Mouse (Mus musculus): Measurements from ENCODE around the gene Lamtor2. TPM values are rescaled to one million over a fixed set of nuclear protein-coding genes. Genes with fewer than 3 reads are reported as not detected.
"Not testable (repeated sequence)": the region's sequence is repeated elsewhere in the genome, so short reads cannot be mapped to it uniquely, and the experiment has no call there.

Lamtor2 gene
- polyA plus RNA-seq, 1 experiment from 2014 or later = 188 TPM

DNA sequence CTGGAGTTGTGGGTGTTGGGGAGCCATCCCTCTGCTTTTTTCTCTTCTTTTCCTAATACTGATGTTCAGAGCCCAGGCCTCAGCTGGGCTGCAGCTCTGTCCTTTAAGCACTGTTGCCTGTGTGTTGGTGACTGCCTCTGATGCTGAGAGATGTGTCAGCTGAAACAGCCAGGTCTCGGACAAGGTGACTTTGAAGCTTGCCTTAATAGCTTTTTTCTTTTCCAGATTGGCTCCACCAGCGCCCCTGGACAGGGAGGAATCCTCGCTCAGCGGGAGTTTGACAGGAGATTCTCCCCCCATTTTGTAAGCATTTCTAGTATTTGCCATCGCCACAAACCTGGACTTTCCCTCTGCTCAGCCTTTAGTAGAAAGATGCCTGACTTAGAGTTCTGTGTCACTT, 33.8 kb upstream of the Lamtor2 start:
- H3K4me3 ChIP-seq (replicated peaks; ENCODE audit: low read length) = no peak overlapping the region
- H3K9me3 ChIP-seq (replicated peaks; ENCODE audit: control insufficient read depth, low read length) = no peaks in the 10 kb centered on the region
- H3K27ac ChIP-seq (ENCODE audit: low read length) = no peak overlapping the region
- 93% methylated on average over 5 of the region's 5 CpGs for WGBS
- no peaks in the 10 kb centered on the region for H3K27me3 ChIP-seq (ENCODE audit: control insufficient read depth, insufficient read depth, low read length)
- no peaks in the 10 kb centered on the region; the same call in 1 of the 2 replicates for H3K4me1 ChIP-seq (ENCODE audit: control insufficient read depth, insufficient read depth, low read length)
- no peak overlapping the region for H3K9ac ChIP-seq (ENCODE audit: low read length)
- ATAC-seq (ENCODE audit: insufficient read depth, low FRiP score) = no peak
- peaks cover 17% of the 10 kb centered on the region; the same call in 1 of the 2 replicates for H3K36me3 ChIP-seq (ENCODE audit: control insufficient read depth, insufficient read depth, low read length)
- H3K4me2 ChIP-seq (ENCODE audit: low read depth, low read length) = no peak overlapping the region

DNA sequence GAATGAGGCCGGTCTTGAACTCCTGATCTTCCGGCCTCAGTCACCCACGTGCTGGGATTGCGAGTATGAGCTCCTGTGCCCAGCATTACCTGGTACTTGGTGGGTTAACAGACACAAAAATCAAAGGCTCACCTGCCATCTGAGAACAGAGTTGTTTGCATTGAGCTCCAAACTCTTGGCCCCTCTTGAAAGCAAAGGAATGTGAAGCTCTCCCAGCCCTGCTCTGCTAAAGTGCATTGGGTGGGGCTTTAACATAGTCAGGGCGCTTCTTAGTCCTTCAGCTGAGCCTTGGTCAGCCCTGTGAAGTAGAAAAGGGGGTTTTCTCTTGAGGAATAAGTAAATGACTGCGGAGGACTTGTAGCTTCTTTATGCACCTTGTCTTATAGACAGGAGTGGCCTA, 32.9 kb upstream of the Lamtor2 start:
- Histone ChIP-seq H3K4me1 (ENCODE audit: control insufficient read depth, insufficient read depth, low read length) (peaks cover 4% of the 10 kb centered on the region), H3K9me3 (replicated peaks; ENCODE audit: control insufficient read depth, low read length) (no peaks in the 10 kb centered on the region), H3K4me3 (replicated peaks; ENCODE audit: low read length) (no peak overlapping the region), H3K4me2 (ENCODE audit: low read depth, low read length) (no peak overlapping the region), H3K27me3 (ENCODE audit: control insufficient read depth, insufficient read depth, low read length) (no peaks in the 10 kb centered on the region), H3K36me3 (ENCODE audit: control insufficient read depth, insufficient read depth, low read length) (peaks cover 20% of the 10 kb centered on the region; the same call in 1 of the 2 replicates), H3K9ac (ENCODE audit: low read length) (no peak overlapping the region), H3K27ac (ENCODE audit: low read length) (no peak overlapping the region)
- ATAC-seq (ENCODE audit: insufficient read depth, low FRiP score) = no peak
- WGBS = 84% methylated on average over 6 of the region's 6 CpGs

DNA sequence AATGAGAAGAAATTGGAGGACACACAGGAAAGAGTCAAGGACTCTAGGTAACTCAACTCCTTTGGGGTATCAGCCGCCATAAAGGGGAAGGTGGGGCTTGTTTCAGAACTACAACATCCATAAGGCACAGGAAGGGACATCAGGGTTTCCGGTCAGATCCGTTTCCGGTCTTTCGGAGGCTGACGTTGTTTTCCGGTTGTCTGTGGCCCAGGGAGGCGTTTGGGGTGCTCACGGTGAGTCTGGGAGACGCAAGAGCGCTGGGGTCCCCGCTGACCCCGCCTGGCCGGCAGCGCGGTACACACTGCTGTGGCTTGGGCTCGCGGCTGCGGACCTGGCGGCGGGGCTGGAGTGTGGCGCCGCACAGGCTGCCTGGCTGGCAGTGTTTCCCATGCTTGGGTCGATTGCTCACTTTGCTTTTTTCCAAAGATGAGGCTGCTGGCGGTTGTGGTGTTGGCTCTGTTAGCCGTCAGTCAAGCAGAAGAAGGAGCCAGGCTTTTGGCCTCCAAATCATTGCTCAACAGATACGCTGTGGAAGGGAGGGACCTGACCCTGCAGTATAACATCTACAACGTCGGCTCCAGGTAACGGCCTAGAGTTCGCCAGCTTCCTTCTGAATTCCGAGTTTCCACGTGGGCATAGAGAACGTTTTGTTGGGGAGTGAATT, 26.7 kb upstream of the Lamtor2 start:
- H3K36me3 ChIP-seq (ENCODE audit: control insufficient read depth, insufficient read depth, low read length) = peaks cover 11% of the 10 kb centered on the region; the same call in 1 of the 2 replicates
- H3K4me1 ChIP-seq (ENCODE audit: control insufficient read depth, insufficient read depth, low read length) = peaks cover 16% of the 10 kb centered on the region
- ATAC-seq (ENCODE audit: insufficient read depth, low FRiP score) = peak; percentile 89
- H3K9me3 ChIP-seq (replicated peaks; ENCODE audit: control insufficient read depth, low read length) = no peaks in the 10 kb centered on the region
- peak overlapping the region; percentile 90 for H3K4me2 ChIP-seq (ENCODE audit: low read depth, low read length)
- peak overlapping the region; percentile 68 for H3K27ac ChIP-seq (ENCODE audit: low read length)
- under 1% methylated on average over 34 of the region's 34 CpGs for WGBS
- peak overlapping the region; percentile 99 for H3K4me3 ChIP-seq (replicated peaks; ENCODE audit: low read length)
- peak overlapping the region; percentile 98 for H3K9ac ChIP-seq (ENCODE audit: low read length)
- no peaks in the 10 kb centered on the region for H3K27me3 ChIP-seq (ENCODE audit: control insufficient read depth, insufficient read depth, low read length)

- peak overlapping the region; percentile 99 for H3K4me3 ChIP-seq (replicated peaks; ENCODE audit: low read length)
- peaks cover 10% of the 10 kb centered on the region; the same call in 1 of the 2 replicates for H3K36me3 ChIP-seq (ENCODE audit: control insufficient read depth, insufficient read depth, low read length)
- 0 out of 2 replicates have a peak, but pooled peaks have one; percentile 15 for ATAC-seq (ENCODE audit: insufficient read depth, low FRiP score)
- peak overlapping the region; percentile 98 for H3K9ac ChIP-seq (ENCODE audit: low read length)
- H3K27me3 ChIP-seq (ENCODE audit: control insufficient read depth, insufficient read depth, low read length) = no peaks in the 10 kb centered on the region
- H3K9me3 ChIP-seq (replicated peaks; ENCODE audit: control insufficient read depth, low read length) = no peaks in the 10 kb centered on the region
- peak overlapping the region; percentile 44 for H3K4me2 ChIP-seq (ENCODE audit: low read depth, low read length)
- H3K4me1 ChIP-seq (ENCODE audit: control insufficient read depth, insufficient read depth, low read length) = peaks cover 16% of the 10 kb centered on the region
- no peak overlapping the region for H3K27ac ChIP-seq (ENCODE audit: low read length)
- WGBS = 43% methylated on average over 8 of the region's 8 CpGs
These were observed 25.9 kb upstream of the Lamtor2 start for GRCm38 (mm10) chr3:88578498-88579424.

DNA sequence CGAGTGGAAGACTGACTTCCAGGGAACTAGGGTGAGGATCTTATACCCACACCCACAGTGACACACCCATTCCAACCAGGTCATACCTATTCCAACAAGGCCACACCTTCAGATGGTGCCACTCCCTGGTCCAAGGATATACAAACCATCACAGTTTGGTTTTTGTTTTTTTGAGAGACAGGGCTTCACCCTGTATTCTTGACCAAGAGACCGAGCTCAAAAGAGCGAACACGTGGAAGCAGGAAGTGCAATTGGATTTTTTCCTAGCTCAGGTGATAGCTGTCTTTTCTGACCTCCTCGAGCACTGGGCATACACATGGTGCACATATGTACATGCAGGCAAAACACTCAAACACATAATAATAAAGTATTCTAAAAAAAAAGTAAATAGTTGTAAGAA, 25.0 kb upstream of the Lamtor2 start:
- H3K36me3 ChIP-seq (ENCODE audit: control insufficient read depth, insufficient read depth, low read length); H3K9me3 ChIP-seq (replicated peaks; ENCODE audit: control insufficient read depth, low read length); H3K4me2 ChIP-seq (ENCODE audit: low read depth, low read length); H3K9ac ChIP-seq (ENCODE audit: low read length); ATAC-seq (ENCODE audit: insufficient read depth, low FRiP score); H3K27ac ChIP-seq (ENCODE audit: low read length); H3K4me3 ChIP-seq (replicated peaks; ENCODE audit: low read length); H3K27me3 ChIP-seq (ENCODE audit: control insufficient read depth, insufficient read depth, low read length): not testable (repeated sequence)
- 81% methylated on average over 5 of the region's 5 CpGs for WGBS
- H3K4me1 ChIP-seq (ENCODE audit: control insufficient read depth, insufficient read depth, low read length) = peaks cover 16% of the 10 kb centered on the region

GRCm38 (mm10) chr3:88575540-88575939, 22.7 kb upstream of the Lamtor2 start, which contains the start of gene Ssr2:
Gene Ssr2 (plus strand): TSS chr3:88575876.
- ATAC-seq (ENCODE audit: insufficient read depth, low FRiP score) = no peak
- no peaks in the 10 kb centered on the region for H3K27me3 ChIP-seq (ENCODE audit: control insufficient read depth, insufficient read depth, low read length)
- 87% methylated on average over 3 of the region's 3 CpGs for WGBS
- no peak within 1 kb of the TSS for H3K4me2 ChIP-seq (ENCODE audit: low read depth, low read length)
- H3K27ac ChIP-seq (ENCODE audit: low read length) = no peak within 1 kb of the TSS
- H3K4me3 ChIP-seq (replicated peaks; ENCODE audit: low read length) = no peak within 1 kb of the TSS
- H3K9me3 ChIP-seq (replicated peaks; ENCODE audit: control insufficient read depth, low read length) = no peaks in the 10 kb centered on the region
- H3K4me1 ChIP-seq (ENCODE audit: control insufficient read depth, insufficient read depth, low read length) = peaks cover 10% of the 10 kb centered on the region
- H3K9ac ChIP-seq (ENCODE audit: low read length) = no peak within 1 kb of the TSS
- H3K36me3 ChIP-seq (ENCODE audit: control insufficient read depth, insufficient read depth, low read length) = no peaks in the 10 kb centered on the region

- Histone ChIP-seq H3K4me3 (replicated peaks; ENCODE audit: low read length) (no peak overlapping the region), H3K9me3 (replicated peaks; ENCODE audit: control insufficient read depth, low read length) (no peaks in the 10 kb centered on the region), H3K4me1 (ENCODE audit: control insufficient read depth, insufficient read depth, low read length) (0 out of 2 replicates have a peak, but pooled peaks cover under 1% of the 10 kb centered on the region), H3K36me3 (ENCODE audit: control insufficient read depth, insufficient read depth, low read length) (peaks cover 5% of the 10 kb centered on the region; the same call in 1 of the 2 replicates), H3K27ac (ENCODE audit: low read length) (no peak overlapping the region), H3K9ac (ENCODE audit: low read length) (no peak overlapping the region), H3K4me2 (ENCODE audit: low read depth, low read length) (no peak overlapping the region), H3K27me3 (ENCODE audit: control insufficient read depth, insufficient read depth, low read length) (no peaks in the 10 kb centered on the region)
- no peak for ATAC-seq (ENCODE audit: insufficient read depth, low FRiP score)
- WGBS = 83% methylated on average over 2 of the region's 2 CpGs
These were observed 20.9 kb upstream of the Lamtor2 start for GRCm38 (mm10) chr3:88573810-88574209.

DNA sequence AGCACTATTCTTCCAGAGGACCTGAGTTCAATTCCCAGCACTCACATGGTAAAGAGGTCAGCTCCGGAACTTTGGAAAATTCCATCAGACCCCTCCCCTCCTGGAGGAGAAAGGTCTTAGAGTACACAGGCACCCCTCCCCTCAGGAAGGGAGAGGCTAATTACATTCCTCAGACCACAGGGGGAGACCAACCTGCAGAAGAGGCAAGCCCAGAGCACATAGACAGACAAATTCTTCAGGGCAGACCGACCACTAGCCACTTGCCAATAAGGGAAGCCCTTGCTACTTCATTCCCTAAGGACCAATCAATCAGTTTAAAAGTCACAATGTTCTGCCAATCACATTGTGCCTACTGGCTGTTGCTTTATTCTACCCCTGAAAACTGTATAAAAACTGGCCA, 20.0 kb upstream of the Lamtor2 start:
- Histone ChIP-seq H3K4me2 (ENCODE audit: low read depth, low read length) (no peak overlapping the region), H3K4me1 (ENCODE audit: control insufficient read depth, insufficient read depth, low read length) (no peaks in the 10 kb centered on the region), H3K27ac (ENCODE audit: low read length) (no peak overlapping the region), H3K36me3 (ENCODE audit: control insufficient read depth, insufficient read depth, low read length) (peaks cover 14% of the 10 kb centered on the region), H3K9me3 (replicated peaks; ENCODE audit: control insufficient read depth, low read length) (no peaks in the 10 kb centered on the region), H3K4me3 (replicated peaks; ENCODE audit: low read length) (no peak overlapping the region), H3K27me3 (ENCODE audit: control insufficient read depth, insufficient read depth, low read length) (no peaks in the 10 kb centered on the region), H3K9ac (ENCODE audit: low read length) (no peak overlapping the region)
- ATAC-seq (ENCODE audit: insufficient read depth, low FRiP score) = no peak
- 62% methylated on average over 2 of the region's 2 CpGs for WGBS

DNA sequence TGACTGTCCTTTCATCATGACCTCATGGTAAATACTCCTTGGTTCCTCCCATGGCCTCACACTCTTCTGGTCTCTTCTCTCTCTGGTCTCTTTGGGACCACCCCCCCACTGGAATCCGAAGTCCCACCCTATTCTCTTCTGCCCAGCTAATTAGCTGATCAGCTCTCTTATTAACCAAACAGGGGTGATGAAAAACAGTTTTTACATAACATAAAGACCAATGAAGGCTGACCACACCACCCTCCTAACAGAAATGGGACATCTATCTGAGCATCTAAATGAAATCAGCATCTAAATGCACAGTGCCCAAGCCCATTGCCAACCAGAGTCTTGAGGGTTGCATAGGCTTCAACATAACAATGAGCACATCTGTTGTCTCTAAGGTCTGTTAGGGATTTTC, 19.0 kb upstream of the Lamtor2 start:
- Histone ChIP-seq H3K4me2 (ENCODE audit: low read depth, low read length) (no peak overlapping the region), H3K27ac (ENCODE audit: low read length) (no peak overlapping the region), H3K9ac (ENCODE audit: low read length) (no peak overlapping the region), H3K9me3 (replicated peaks; ENCODE audit: control insufficient read depth, low read length) (no peaks in the 10 kb centered on the region), H3K36me3 (ENCODE audit: control insufficient read depth, insufficient read depth, low read length) (peaks cover 21% of the 10 kb centered on the region), H3K4me1 (ENCODE audit: control insufficient read depth, insufficient read depth, low read length) (no peaks in the 10 kb centered on the region), H3K27me3 (ENCODE audit: control insufficient read depth, insufficient read depth, low read length) (no peaks in the 10 kb centered on the region), H3K4me3 (replicated peaks; ENCODE audit: low read length) (no peak overlapping the region)
- 89% methylated on average over 1 of the region's 1 CpGs for WGBS
- no peak for ATAC-seq (ENCODE audit: insufficient read depth, low FRiP score)

Data from stomach, embryonic 16.5 days (tissue).